Mouse (Mus musculus): Measurements from ENCODE around the gene Rgs13. TPM values are rescaled to one million over a fixed set of nuclear protein-coding genes. Genes with fewer than 3 reads are reported as not detected.

The Rgs13 gene
- polyA plus RNA-seq (2015; fragmentation: Nextera tagmentation; extraction: Ambion mirVana), result 0.12 TPM in 1 of 2 replicates, not detected in the other

- no peak for ATAC-seq (ENCODE audit: insufficient read depth, low FRiP score)
- no peaks in the 10 kb centered on the region for H3K4me1 ChIP-seq (ENCODE audit: control insufficient read depth, insufficient read depth, low read length)
- no peak within 1 kb of the TSS for H3K27ac ChIP-seq (ENCODE audit: low read length)
- H3K4me2 ChIP-seq (ENCODE audit: low read depth, low read length), result no peak within 1 kb of the TSS
- WGBS, result 77% methylated on average over 5 of the region's 5 CpGs
- no peaks in the 10 kb centered on the region for H3K36me3 ChIP-seq (ENCODE audit: control insufficient read depth, insufficient read depth, low read length)
- H3K27me3 ChIP-seq (ENCODE audit: control insufficient read depth, insufficient read depth, low read length), result no peaks in the 10 kb centered on the region
- H3K4me3 ChIP-seq (replicated peaks; ENCODE audit: low read length), result no peak within 1 kb of the TSS
- H3K9ac ChIP-seq (ENCODE audit: low read length), result no peak within 1 kb of the TSS
- H3K9me3 ChIP-seq (replicated peaks; ENCODE audit: control insufficient read depth, low read length), result no peaks in the 10 kb centered on the region
These were observed at the start of gene Rgs13 for GRCm38 (mm10) chr1:144177166-144177565. TSS of gene Rgs13 (minus strand) at chr1:144177372.

- Histone ChIP-seq H3K9me3 (replicated peaks; ENCODE audit: control insufficient read depth, low read length) (no peaks in the 10 kb centered on the region), H3K27me3 (ENCODE audit: control insufficient read depth, insufficient read depth, low read length) (no peaks in the 10 kb centered on the region)
- ATAC-seq (ENCODE audit: insufficient read depth, low FRiP score), result no peak
These were observed 38.1 kb upstream of the Rgs13 start for GRCm38 (mm10) chr1:144215230-144215629.

DNA sequence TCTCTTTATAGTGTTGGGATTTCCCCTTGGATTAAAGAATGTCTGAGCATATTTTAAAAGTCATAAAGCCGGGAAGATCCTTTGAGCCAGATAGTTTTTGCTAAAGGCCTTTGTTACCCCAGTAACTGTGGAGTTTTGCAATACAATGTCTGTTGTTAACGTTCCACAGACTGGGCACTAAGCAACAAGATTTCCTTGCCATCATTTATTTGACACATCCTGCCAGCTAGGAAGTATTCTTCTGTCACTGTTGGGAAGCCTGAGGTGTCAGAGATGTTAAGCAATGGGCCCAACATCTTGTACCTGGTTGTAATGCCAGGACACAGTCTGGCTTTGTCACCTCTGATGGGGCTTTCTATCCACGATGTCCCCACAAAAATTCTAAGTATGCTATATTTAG is 33.7 kb upstream of the Rgs13 start:
- WGBS, result 66% methylated on average over 3 of the region's 3 CpGs
- no peaks in the 10 kb centered on the region for H3K27me3 ChIP-seq (ENCODE audit: control insufficient read depth, insufficient read depth, low read length)
- ATAC-seq (ENCODE audit: insufficient read depth, low FRiP score), result no peak

More at GRCm38 (mm10) chr1:144215230-144215629, 38.1 kb upstream of the Rgs13 start:
- Histone ChIP-seq H3K9ac (ENCODE audit: low read length) (no peak overlapping the region), H3K36me3 (ENCODE audit: control insufficient read depth, insufficient read depth, low read length) (no peaks in the 10 kb centered on the region), H3K27ac (ENCODE audit: low read length) (no peak overlapping the region), H3K4me1 (ENCODE audit: control insufficient read depth, insufficient read depth, low read length) (no peaks in the 10 kb centered on the region), H3K4me3 (replicated peaks; ENCODE audit: low read length) (no peak overlapping the region), H3K4me2 (ENCODE audit: low read depth, low read length) (no peak overlapping the region)

GRCm38 (mm10) chr1:144206281-144207061 is 29.3 kb upstream of the Rgs13 start:
- H3K4me2 ChIP-seq (ENCODE audit: low read depth, low read length), result no peak overlapping the region
- H3K9me3 ChIP-seq (replicated peaks; ENCODE audit: control insufficient read depth, low read length), result no peaks in the 10 kb centered on the region
- H3K27me3 ChIP-seq (ENCODE audit: control insufficient read depth, insufficient read depth, low read length), result no peaks in the 10 kb centered on the region
- no peak overlapping the region for H3K9ac ChIP-seq (ENCODE audit: low read length)
- no peak for ATAC-seq (ENCODE audit: insufficient read depth, low FRiP score)
- H3K4me3 ChIP-seq (replicated peaks; ENCODE audit: low read length), result no peak overlapping the region
- H3K4me1 ChIP-seq (ENCODE audit: control insufficient read depth, insufficient read depth, low read length), result no peaks in the 10 kb centered on the region
- no peak overlapping the region for H3K27ac ChIP-seq (ENCODE audit: low read length)
- H3K36me3 ChIP-seq (ENCODE audit: control insufficient read depth, insufficient read depth, low read length), result no peaks in the 10 kb centered on the region
- whole genome bisulfite sequencing, result 78% methylated on average over 7 of the region's 7 CpGs

More for the DNA sequence above, 33.7 kb upstream of the Rgs13 start:
- Histone ChIP-seq H3K4me3 (replicated peaks; ENCODE audit: low read length) (no peak overlapping the region), H3K4me1 (ENCODE audit: control insufficient read depth, insufficient read depth, low read length) (no peaks in the 10 kb centered on the region), H3K9ac (ENCODE audit: low read length) (no peak overlapping the region), H3K36me3 (ENCODE audit: control insufficient read depth, insufficient read depth, low read length) (no peaks in the 10 kb centered on the region), H3K4me2 (ENCODE audit: low read depth, low read length) (no peak overlapping the region), H3K27ac (ENCODE audit: low read length) (no peak overlapping the region), H3K9me3 (replicated peaks; ENCODE audit: control insufficient read depth, low read length) (no peaks in the 10 kb centered on the region)

GRCm38 (mm10) chr1:144204766-144205165 is 27.6 kb upstream of the Rgs13 start:
- ATAC-seq (ENCODE audit: insufficient read depth, low FRiP score), result no peak

GRCm38 (mm10) chr1:144202939-144203338 is 25.8 kb upstream of the Rgs13 start:
- no peaks in the 10 kb centered on the region for H3K9me3 ChIP-seq (replicated peaks; ENCODE audit: control insufficient read depth, low read length)
- H3K4me2 ChIP-seq (ENCODE audit: low read depth, low read length), result no peak overlapping the region
- H3K27me3 ChIP-seq (ENCODE audit: control insufficient read depth, insufficient read depth, low read length), result no peaks in the 10 kb centered on the region
- H3K36me3 ChIP-seq (ENCODE audit: control insufficient read depth, insufficient read depth, low read length), result no peaks in the 10 kb centered on the region
- no peaks in the 10 kb centered on the region for H3K4me1 ChIP-seq (ENCODE audit: control insufficient read depth, insufficient read depth, low read length)
- WGBS, result 74% methylated on average over 4 of the region's 4 CpGs
- no peak for ATAC-seq (ENCODE audit: insufficient read depth, low FRiP score)
- H3K9ac ChIP-seq (ENCODE audit: low read length), result no peak overlapping the region
- no peak overlapping the region for H3K27ac ChIP-seq (ENCODE audit: low read length)
- H3K4me3 ChIP-seq (replicated peaks; ENCODE audit: low read length), result no peak overlapping the region

More at GRCm38 (mm10) chr1:144204766-144205165, 27.6 kb upstream of the Rgs13 start:
- no peak overlapping the region for H3K9ac ChIP-seq (ENCODE audit: low read length)
- no peak overlapping the region for H3K4me3 ChIP-seq (replicated peaks; ENCODE audit: low read length)
- H3K4me1 ChIP-seq (ENCODE audit: control insufficient read depth, insufficient read depth, low read length), result no peaks in the 10 kb centered on the region
- no peaks in the 10 kb centered on the region for H3K36me3 ChIP-seq (ENCODE audit: control insufficient read depth, insufficient read depth, low read length)
- H3K27ac ChIP-seq (ENCODE audit: low read length), result no peak overlapping the region
- H3K9me3 ChIP-seq (replicated peaks; ENCODE audit: control insufficient read depth, low read length), result no peaks in the 10 kb centered on the region
- no peaks in the 10 kb centered on the region for H3K27me3 ChIP-seq (ENCODE audit: control insufficient read depth, insufficient read depth, low read length)
- 84% methylated on average over 2 of the region's 2 CpGs for WGBS
- H3K4me2 ChIP-seq (ENCODE audit: low read depth, low read length), result no peak overlapping the region

- 75% methylated on average over 2 of the region's 2 CpGs for WGBS
- Histone ChIP-seq H3K27me3 (ENCODE audit: control insufficient read depth, insufficient read depth, low read length) (no peaks in the 10 kb centered on the region), H3K4me3 (replicated peaks; ENCODE audit: low read length) (no peak overlapping the region), H3K4me2 (ENCODE audit: low read depth, low read length) (no peak overlapping the region), H3K9me3 (replicated peaks; ENCODE audit: control insufficient read depth, low read length) (no peaks in the 10 kb centered on the region), H3K4me1 (ENCODE audit: control insufficient read depth, insufficient read depth, low read length) (no peaks in the 10 kb centered on the region), H3K27ac (ENCODE audit: low read length) (no peak overlapping the region), H3K36me3 (ENCODE audit: control insufficient read depth, insufficient read depth, low read length) (no peaks in the 10 kb centered on the region), H3K9ac (ENCODE audit: low read length) (no peak overlapping the region)
- no peak for ATAC-seq (ENCODE audit: insufficient read depth, low FRiP score)
These were observed 23.3 kb upstream of the Rgs13 start for GRCm38 (mm10) chr1:144200496-144200895.

DNA sequence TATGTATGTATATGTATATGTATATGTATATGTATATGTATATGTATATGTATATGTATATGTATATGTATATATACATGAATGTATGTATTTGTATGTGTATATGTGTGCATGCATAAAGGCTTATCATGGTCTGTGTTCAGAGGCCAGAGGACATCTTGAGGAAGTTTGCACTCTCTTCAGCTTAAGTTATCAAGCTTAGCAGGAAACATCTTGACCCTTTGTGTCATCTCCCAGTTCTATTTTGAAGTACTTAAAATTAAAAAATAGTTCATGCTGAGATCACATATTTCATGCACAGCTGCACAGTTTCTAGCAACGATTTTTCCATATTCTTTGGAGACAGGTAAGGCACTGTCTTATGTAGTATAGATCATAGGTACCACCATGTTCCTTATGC is 22.4 kb upstream of the Rgs13 start:
- H3K4me3 ChIP-seq (replicated peaks; ENCODE audit: low read length), result no peak overlapping the region
- H3K4me2 ChIP-seq (ENCODE audit: low read depth, low read length), result no peak overlapping the region
- WGBS, result 61% methylated on average over 1 of the region's 1 CpGs
- H3K9me3 ChIP-seq (replicated peaks; ENCODE audit: control insufficient read depth, low read length), result no peaks in the 10 kb centered on the region
- no peak overlapping the region for H3K9ac ChIP-seq (ENCODE audit: low read length)
- no peak overlapping the region for H3K27ac ChIP-seq (ENCODE audit: low read length)
- H3K27me3 ChIP-seq (ENCODE audit: control insufficient read depth, insufficient read depth, low read length), result no peaks in the 10 kb centered on the region
- H3K4me1 ChIP-seq (ENCODE audit: control insufficient read depth, insufficient read depth, low read length), result no peaks in the 10 kb centered on the region
- H3K36me3 ChIP-seq (ENCODE audit: control insufficient read depth, insufficient read depth, low read length), result no peaks in the 10 kb centered on the region
- ATAC-seq (ENCODE audit: insufficient read depth, low FRiP score), result no peak

DNA sequence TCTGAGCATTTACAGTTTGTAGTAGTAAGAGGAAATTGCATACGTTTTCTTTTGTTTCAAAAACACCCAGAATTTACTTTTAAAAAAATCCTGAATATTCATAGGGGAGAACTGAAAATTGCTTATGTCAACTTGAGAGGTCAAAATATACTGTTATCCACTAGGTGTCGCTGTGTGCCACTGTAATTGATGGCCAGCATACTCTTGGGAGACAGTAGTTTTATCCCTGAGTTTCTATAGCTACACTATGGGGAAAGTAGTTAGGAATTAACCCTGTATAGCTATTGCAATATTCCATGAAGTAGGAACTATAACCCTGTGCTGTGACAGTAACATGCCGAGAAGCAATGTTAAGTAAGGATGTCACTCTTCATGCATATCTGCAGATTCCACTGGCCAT is 20.5 kb upstream of the Rgs13 start:
- WGBS, result 33% methylated on average over 3 of the region's 3 CpGs
- no peak overlapping the region for H3K4me3 ChIP-seq (replicated peaks; ENCODE audit: low read length)
- H3K9ac ChIP-seq (ENCODE audit: low read length), result no peak overlapping the region
- H3K27me3 ChIP-seq (ENCODE audit: control insufficient read depth, insufficient read depth, low read length), result no peaks in the 10 kb centered on the region
- H3K36me3 ChIP-seq (ENCODE audit: control insufficient read depth, insufficient read depth, low read length), result no peaks in the 10 kb centered on the region
- no peaks in the 10 kb centered on the region for H3K9me3 ChIP-seq (replicated peaks; ENCODE audit: control insufficient read depth, low read length)
- H3K4me2 ChIP-seq (ENCODE audit: low read depth, low read length), result no peak overlapping the region
- no peak for ATAC-seq (ENCODE audit: insufficient read depth, low FRiP score)
- no peaks in the 10 kb centered on the region for H3K4me1 ChIP-seq (ENCODE audit: control insufficient read depth, insufficient read depth, low read length)
- H3K27ac ChIP-seq (ENCODE audit: low read length), result no peak overlapping the region

Data from stomach, embryonic 16.5 days (tissue).